Mouse (Mus musculus): ENCODE data around the gene Polr2j.
A peak's percentile ranks its signal among the peaks of the same experiment; 100 is the strongest.

Gene Polr2j

DNA sequence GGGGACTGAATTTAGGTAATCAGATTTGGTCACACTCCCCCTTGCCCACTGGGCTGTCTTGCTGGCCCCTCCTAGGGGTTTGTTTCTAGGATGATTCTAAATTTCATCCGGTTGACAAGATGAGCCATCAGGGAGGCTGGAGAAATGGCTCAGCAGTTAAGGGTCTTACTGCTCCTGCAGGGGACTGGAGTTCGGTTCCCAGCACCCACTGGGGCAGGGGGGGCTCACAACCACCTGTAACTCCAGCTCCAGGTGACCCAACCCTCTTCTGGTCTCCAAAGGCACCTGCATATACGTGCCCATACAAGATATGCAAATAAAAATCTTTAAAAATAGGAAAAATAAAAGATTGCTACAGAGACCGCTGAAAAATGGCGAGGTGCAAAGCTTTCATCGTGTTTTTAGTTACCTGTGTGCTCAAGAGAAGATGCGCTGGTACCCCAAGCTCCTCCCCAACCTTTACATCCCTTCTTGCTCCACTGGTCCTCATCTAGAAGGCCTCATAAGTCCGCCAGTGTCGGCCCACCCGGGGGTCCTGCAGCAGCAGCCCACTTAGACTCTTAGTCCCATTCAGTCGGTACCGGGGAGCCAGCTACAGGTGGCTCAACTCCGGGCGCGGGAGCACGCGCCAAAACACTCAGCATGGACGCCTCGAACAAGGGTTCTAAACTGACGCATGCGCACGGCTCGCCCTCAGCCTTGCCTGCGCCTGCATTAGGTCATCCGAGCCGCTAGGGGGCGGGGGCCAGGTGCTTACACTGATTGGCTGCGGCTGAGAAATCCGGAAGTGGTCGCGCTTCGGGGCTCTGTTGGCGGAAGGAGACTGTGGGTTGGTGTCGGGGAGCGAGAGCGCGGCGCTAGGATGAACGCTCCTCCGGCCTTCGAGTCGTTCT lies at the start of gene Polr2j:
Polr2j (plus strand) TSS at position 741 of the 893 bp plus-strand sequence.
- peak; percentile 99 for DNase-seq (ENCODE audit: low read depth, low spot score)

DNA sequence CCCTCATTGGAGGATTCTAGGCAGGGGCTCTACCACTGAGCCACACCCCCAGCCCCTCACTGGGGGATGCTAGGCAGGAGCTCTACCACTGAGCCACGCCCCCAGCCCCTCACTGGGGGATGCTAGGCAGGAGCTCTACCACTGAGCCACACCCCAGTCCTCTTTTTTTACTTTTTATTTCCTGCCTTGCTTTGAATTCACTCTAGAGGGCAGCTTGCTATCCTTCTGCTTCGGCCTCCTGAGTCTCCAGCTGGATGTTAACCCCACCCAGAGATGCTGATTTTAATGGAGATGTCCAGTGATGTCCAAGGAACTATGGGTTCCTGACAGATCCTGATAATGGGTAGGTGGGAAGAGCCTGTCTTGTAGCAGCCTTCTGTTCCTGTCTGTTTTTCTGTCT lies 47.0 kb upstream of the Polr2j start:
- no peak for DNase-seq (ENCODE audit: low read depth, low spot score)

DNA sequence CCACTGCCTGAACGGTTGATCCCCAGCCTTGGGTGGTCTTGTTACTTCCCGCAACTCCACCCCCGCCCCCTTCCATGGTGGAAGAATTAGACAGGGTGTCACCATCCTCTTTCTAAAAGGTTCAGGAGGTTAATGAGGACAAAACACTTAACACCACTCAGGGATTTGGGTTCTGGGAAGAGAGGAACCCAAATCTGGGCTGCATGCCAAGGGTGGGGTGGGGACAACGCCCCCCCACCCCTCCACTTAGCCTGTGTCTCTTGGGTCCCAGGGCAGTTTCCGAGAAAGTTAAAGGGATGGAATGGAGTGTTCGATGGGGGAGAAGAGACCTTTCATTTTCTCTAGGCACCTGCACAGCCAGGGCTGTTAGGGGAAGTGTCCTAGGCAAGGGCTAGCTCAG lies 43.4 kb upstream of the Polr2j start:
- DNase-seq (ENCODE audit: low read depth, low spot score): no peak

DNA sequence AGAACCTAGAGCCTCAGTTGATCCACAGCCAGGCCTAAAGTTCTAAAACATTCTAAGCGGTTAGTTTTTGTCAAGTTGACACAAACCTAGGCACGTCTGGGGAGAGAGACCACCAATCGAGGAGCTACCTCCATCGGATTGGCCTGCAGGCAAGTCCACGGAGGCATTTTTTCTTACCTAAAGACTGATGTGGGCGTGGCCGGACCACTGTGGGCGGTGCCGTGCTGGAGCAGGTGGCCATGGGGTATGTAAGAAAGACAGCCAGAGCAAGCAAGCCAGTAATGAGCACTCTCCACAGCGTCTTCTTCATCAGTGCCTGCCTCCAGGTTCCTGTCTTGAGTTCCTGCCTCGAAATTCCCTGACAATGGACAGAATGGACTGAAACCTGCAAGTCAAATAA lies 42.9 kb upstream of the Polr2j start:
- DNase-seq (ENCODE audit: low read depth, low spot score): peak; percentile 33

DNA sequence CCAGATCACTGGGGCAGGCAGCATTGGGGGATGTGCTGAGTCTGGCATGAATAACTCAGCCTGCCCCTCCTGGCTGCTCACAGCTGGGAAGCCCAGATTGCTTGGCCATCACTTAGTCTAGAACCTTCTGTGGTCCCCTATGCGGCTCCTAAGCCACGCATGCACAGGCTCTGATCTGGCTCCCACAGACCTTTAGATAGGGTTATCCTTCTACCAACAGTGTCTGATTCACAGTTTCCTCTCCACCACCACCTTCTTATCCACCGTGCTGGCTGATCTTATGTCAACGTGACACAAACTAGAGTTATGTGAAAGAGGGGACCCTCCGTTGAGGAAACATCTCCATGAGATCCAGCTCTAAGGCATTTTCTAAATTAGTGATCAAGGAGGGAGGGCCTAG lies 41.4 kb upstream of the Polr2j start:
- no peak for DNase-seq (ENCODE audit: low read depth, low spot score)

DNA sequence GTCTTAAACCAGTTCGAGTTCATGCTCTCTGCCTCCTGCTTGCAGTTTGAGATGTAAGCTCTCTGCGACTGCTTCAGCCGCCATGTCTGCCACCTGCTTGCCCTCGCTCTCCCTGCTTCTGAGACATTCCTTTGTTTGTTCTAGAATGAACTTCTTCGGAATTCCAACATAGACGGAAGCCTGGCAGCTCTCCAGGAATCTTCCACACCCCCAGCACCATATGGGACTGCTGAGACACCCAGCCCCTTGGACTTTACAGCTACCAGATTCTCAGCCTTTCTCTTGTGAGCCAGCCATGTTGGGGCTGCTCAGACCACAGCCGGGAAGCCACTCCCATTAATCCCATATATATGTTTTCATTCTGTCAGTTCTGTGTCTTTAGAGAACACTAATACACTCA lies 40.1 kb upstream of the Polr2j start:
- no peak for DNase-seq (ENCODE audit: low read depth, low spot score)

DNA sequence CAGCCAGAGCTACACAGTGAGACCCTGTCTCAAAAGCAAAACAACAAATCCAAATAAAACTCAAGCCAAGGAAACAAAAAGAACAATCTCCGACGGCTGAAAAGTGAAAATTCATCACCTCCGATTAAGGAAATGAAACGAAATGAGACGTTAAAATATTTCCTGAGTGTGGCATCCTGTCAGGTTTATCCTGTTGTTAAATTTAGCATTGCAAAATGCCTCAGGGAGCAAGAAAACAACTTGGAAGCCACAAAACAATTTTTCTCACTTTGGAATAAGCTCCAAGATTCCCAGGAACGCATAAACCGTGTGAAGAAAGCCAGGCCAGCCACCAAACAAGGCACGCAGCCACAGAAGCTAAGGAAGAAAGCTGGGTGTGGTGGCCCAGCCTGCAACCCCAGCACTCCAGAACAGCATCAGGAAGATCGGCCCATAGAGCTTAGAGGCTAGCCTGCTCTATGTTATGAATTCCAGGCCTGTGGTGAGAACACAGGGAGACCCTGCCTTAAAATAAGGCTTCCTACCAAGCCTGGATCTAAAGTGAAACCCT lies 39.4 kb upstream of the Polr2j start:
- DNase-seq (ENCODE audit: low read depth, low spot score): no peak

DNA sequence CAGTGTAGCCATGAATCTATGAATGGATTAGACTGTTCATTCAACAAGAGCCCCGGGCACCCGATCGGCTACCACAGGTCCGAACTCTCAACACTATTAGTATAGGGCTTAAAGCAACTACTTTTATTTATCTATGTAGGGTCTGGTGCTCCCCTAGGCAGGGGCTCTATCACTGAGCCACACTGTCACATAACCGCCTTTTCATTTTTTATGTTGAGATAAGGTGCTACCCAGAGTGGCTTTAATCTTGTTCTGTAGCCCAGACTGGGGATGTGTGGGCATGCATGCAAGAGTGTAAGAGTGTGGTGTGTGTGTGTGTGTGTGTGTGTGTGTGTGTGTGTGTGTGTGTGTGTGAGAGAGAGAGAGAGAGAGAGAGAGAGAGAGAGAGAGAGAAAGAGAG lies 38.3 kb upstream of the Polr2j start:
- no peak for DNase-seq (ENCODE audit: low read depth, low spot score)

DNA sequence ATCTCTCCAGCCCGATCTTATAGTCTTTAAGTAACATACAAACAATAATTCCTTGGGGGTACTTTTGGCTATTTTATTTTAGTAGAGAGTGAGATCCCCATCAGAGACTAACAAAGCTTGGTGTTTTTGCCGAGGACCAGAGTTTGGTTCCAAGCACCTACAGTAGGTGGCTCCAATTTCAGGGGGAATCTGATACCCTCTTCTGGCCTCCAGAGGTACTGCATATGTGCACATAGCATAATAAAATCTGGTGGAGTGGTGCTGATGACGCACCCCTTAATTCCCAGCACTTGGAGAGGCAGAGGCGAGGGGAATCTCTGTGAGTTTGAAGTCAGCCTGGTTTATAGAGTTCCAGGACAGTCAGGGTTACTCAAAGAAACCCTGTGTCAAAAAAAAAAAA lies 34.1 kb upstream of the Polr2j start:
- peak; percentile 47 for DNase-seq (ENCODE audit: low read depth, low spot score)

DNA sequence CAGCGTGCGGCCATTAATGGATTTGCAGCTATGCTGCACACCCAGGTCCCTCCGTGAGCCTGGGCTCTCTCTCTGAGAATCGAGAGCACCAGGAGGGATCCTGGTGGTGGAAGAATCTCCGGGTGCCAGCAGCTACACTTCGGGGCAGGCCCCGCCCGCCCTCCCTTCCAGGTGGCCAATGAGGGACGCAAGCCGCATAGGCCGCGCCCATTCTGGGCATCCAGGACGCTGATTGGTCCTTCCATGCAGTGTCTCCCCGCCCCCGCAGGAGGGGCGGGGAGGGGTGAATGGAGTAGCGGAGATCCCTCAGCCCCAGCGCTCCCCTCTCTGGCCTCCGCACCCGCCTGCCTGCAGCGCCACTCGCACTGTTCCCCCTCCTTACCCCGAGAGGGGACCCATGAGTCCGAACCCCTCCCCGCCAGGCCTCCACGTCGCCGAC lies 32.7 kb upstream of the Polr2j start, which contains the start of gene Rasa4:
Rasa4 (plus strand) TSS at position 248 of the 439 bp plus-strand sequence.
- DNase-seq (ENCODE audit: low read depth, low spot score): peak; percentile 94

DNA sequence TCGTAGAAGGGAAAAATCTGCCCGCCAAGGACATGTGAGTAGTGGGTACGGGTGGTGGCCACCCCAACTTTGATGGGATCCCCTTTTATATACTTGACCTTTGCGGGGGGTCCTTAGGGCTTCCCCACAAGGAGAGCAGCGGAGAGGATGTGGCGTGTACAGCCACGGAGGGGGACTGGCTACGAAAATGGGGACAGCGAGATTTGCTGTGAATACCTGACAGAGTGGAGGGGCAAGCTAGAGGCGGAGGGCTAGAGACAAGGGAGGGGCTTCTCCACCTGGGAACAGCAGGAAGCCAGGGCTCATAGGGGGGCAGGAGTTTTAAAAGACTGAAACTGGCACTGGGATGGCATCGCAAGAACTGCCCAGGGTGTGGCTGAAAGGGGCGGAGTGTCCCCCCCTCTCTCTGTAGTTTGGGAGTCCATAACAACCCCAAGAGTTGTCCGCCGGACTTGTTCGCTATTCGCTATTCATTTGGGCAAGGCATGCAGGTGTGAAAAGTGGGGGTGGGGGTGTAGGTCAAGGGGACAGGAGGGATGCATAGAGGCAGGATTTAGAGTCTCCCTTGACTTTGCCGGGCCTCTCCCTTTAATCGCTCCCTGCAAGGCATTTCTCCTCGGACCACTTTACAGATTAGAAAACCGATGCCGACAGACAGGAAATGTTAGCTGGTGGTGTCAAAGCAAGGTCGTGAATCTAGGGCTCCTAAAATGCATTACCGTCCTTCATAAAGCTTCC lies 32.1 kb upstream of the Polr2j start:
- DNase-seq (ENCODE audit: low read depth, low spot score): no peak

DNA sequence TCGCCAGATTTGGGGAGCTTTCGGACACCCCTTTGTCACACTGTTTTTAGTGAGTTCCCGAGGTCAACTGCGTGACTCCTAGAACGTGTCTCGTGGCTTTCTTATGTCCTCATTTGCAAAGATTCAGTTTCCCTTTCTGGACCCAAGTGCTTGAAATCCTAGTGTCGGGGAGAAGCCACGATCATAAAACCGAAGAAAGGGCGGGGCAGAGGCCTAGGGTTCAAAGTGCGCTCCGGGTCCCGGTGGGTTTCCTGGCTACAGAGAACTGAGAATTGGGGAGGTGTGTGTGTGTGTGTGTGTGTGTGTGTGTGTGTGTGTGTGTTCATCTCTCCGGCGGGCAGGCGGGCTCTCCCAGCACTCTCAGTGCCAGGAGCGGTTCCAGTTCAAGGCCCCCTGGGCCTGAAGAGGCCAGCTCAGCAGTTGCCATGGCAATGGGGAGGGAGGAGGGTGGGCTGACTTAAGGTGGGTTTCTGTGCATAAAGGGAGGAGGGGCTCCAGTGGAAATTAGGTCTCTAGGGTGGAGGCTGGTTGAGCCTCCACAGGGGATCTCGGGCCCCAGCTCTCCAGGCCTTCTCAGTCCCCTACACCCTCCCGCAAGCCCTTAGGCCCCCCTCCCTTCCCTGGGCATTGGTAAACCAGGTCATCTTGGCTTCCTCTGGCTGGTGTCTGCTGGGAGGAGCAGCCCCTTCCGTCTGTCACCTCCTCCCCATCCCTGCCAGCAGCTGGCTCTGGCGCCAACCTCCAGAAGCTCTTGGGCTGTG lies 31.4 kb upstream of the Polr2j start:
- no peak for DNase-seq (ENCODE audit: low read depth, low spot score)

DNA sequence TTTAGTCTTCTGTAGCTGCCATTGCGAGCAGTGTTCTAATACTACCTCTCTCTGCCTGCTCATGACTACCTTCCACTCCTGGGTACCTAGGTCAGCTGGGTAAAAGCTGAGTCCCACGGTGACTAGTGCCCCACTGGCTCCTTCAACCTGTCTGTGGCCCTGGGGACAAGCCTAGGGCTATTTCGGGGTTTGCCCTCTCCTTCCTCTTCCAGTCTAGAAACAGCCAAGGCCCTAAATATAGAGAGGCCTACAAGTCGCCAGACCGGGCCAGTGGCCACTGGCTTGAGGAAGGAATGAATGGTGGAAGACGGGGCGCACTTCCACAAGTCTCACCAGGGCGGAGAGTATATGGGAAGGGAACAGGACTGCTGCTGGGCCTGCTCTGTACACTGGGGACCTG lies 30.1 kb upstream of the Polr2j start:
- no peak for DNase-seq (ENCODE audit: low read depth, low spot score)

DNA sequence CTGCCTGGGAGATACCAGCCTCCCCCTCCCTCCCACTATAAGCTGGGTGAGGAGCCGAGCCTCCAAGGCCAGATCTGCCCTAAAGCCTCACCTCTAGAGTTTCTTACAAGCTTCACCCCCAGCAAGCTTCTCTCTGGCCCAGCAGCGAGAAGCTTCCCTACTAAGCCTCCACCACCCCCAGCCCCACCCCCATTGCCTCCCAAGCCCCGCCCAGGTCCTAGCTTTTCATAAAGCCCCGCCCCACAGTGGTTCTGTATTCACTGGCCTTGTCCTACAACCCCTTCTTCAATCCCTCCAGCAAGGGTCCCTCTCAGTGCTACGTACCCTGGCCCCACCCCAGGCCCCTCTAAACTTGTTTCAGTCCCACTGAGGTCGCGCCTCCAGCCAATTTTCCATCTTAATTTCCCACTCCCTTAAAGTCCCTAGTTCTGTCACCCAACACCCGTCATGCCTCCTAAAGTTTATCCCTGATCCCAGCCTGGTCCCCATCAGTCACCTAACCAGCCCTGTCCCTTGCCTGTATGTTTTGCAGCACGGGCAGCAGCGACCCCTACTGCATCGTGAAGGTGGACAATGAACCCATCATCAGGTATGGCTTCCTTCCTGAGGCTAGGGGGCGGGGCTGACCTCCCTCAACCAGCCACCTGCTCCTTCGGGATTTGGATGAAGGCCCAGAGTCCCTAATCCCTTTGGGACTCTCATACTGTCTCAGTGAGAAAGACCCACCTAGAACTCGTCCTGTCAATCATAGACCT lies 27.4 kb upstream of the Polr2j start:
- no peak for DNase-seq (ENCODE audit: low read depth, low spot score)

DNA sequence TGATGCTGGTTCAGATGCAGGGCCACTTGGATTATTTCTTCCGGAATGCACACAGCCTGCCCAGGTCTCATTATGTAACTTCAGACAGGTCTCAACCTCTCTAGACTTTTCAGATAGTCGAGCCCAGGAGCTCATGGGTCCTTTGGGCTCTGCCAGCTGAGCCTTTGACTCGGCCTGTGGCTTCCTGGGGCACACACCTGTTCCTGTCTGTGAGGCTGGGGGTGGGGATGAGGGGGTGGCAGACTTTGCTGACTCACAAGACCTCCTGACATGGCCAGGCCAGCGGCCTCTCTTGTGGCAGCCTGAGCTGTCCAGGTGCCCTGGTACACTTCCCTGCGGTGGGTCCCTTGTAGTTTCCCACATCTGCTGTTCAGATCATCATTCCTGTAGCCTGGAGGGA lies 24.5 kb upstream of the Polr2j start:
- DNase-seq (ENCODE audit: low read depth, low spot score): no peak

DNA sequence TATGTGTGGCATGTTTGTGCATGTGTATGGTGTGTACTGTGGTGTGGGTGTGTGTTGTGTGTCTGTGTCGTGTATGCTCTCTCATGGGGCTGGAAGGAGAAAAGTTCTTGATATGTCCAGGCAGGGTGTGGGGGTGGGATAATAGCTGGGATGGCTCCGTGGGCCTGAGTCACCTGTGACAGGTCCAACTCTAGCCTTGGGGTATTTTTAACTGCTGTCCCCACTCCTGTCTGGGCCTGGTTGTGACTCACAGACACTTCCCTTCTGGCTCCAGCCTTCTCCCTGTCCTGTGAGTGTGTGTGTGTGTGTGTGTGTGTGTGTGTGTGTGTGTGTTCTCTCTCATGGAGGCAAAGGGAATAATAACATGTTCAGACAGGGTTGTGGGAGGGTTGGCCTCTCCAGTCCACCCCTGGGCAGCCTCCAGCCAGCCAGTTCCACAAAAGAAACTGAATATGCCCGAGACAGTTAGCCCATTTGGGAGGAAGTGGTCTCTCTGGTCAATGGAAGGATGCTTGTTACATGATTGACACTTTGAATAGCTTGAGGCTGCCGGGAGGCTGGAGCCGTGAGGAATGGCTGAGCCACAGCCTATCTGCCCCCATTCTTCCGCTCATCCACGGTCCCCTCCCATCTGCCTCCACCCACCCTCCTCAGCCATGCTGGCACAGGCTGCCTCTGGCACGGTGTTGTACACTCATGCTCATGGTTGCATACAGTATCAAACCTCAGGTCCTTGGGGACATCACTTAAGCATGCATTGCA lies 22.0 kb upstream of the Polr2j start:
- DNase-seq (ENCODE audit: low read depth, low spot score): no peak

DNA sequence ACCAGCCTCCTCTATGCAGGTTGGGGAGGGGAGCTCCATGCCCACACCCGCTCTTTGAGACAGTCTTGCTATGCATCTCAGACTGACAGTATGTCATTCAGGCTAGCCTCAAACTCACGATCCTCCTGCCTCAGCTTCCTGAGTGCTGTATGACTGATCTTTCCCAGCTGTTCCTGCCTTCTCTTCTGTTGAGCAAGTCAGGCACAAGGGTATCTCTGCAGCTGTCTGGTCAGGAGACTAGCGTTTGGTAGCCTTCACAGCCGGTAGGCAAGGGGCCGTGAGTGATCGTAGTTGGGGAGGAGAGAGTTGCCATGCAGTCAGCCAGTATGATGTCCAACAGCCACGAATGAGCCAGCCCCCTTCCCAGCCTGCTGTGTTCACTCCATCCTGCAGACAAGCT lies 21.3 kb upstream of the Polr2j start:
- no peak for DNase-seq (ENCODE audit: low read depth, low spot score)

DNA sequence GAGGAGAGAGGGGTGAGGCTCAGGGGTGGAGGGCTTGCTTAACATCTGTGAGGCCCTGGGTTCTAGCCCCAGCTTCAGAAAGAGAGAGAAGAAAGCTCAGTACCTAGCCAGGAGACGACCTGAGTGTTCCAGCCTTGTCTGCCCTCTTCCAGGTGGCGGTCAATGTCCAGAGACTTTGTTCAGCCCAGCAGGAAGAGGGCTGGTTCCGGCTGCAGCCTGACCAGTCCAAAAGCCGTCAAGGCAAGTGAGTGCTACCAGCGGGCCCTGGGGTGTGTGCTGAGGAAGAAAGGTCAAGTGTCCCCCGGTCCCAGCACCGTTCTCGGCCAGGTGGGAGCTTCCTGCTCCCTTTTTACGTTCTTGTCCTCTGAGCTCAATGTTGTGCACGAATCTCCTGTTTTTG lies 17.9 kb upstream of the Polr2j start:
- no peak for DNase-seq (ENCODE audit: low read depth, low spot score)

DNA sequence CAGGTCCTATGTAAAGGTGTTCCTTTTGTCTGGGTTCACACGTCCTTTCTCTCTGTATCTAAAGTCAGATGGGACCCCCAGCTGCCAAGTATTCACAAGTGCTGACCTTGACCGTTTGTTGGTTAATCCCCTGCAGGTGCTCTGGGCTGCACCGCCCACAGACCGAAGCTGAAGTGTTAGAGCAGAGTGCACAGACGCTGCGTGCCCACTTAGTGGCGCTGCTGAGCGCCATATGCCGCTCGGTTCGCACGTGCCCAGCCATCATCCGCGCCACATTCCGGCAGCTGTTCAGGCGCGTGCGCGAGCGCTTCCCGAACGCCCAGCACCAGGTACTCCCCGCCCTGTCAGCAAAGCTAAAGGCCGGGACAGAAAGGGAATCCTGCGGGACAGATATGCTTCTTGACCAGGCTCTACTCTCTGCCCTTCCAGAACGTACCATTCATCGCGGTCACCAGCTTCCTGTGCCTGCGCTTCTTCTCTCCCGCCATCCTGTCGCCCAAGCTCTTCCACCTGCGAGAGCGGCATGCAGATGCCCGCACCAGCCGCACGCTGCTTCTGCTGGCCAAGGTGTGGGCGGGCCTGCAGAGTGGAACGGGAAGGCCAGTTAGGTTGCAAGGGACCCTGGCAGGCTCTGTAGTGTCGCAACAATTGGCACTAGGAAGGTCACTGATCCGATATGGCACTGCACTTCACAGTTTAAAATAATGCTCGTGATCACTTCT lies 14.2 kb upstream of the Polr2j start:
- DNase-seq (ENCODE audit: low read depth, low spot score): peak; percentile 92

DNA sequence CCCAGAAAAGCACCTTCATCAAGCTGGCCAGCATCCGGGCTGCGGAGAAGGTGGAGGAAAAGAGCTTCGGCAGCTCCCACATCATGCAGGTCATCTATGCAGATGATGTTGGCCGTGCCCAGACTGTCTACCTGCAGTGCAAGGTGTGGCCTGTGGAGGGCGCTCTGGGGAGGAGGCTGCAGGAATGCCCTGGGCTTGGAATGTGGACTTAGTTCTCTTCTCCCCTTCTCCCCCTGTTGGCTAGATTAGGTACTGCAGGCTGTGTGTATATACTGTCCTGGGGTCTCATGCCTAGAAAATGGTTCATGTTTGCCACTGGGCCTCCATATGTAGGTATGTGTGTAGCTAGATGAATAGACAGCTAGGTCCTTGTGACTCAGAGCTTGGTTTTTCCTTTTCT lies 11.9 kb upstream of the Polr2j start:
- DNase-seq (ENCODE audit: low read depth, low spot score): peak; percentile 65

Data from A20 (cell line).